Mouse (Mus musculus) megakaryocyte, embryonic 14.5 days (primary cell): ENCODE data around the gene Cask.

Source experiments
- FLI1 ChIP-seq: IDR thresholded peaks from 2 replicates; pipeline ENCODE4 v1.6.1; 2012; ENCODE audit warnings: low read length, inconsistent platforms, mixed read lengths
- GATA1 ChIP-seq: IDR thresholded peaks from 3 replicates; pipeline ENCODE4 v1.6.1; 2012; ENCODE audit warnings: mixed read lengths, low read length, inconsistent platforms, borderline replicate concordance

DNA sequence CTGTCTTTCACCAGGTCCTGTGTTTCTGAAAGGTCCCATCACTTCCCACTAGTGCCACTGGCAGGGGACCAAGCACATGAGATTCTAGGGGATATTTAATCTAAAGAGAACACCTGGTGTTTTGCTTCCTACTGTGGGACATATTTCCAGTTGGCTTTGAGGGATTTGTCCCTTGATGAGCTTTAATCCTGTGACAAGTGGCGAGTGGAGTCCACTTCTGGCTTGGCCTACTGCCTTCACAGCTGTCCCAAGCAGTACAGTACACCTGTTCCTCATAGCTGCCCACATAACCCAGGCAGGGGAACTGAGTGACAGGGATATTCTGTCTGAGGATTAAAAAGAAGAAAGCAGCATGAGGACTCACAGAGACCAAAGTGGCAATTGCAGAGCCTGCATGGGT is 375.8 kb downstream of the Cask start:
- TF ChIP-seq FLI1 (no peak), GATA1 (no peak)
